Mouse (Mus musculus): Measurements from ENCODE around the gene Oca2. TPM values are rescaled to one million over a fixed set of nuclear protein-coding genes. Genes with fewer than 3 reads are reported as not detected.

The Oca2 gene
- polyA plus RNA-seq, 1 experiment, result not detected

DNA sequence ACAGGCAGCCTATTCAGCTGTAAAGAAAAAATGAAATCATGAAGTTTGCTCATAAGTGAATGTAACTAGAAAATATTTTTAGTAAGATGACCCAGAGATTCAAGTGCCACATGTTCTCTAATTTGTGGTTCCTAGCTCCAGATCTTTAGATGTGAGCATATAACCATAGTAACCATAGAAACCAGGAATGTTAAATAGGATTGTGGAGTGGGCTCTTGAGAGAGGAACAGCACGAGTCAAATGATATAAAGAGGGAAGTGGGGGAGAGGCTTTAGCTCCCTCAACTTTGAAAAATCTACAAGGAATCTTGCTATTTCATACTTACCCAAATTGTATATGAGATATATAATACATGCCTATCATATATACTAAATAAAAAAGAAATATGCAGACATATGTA, 64.8 kb downstream of the Oca2 start:
- Histone ChIP-seq H3ac (ENCODE audit: control insufficient read depth, insufficient read length) (no peak overlapping the region), H3K27me3 (ENCODE audit: control insufficient read depth, insufficient read depth, insufficient read length) (no peaks in the 10 kb centered on the region), H3K4me3 (no peak overlapping the region), H3K4me2 (ENCODE audit: low read depth) (no peak overlapping the region), H3K79me2 (ENCODE audit: control insufficient read depth, insufficient read depth) (no peaks in the 10 kb centered on the region), H3K36me3 (ENCODE audit: control insufficient read depth, insufficient read depth) (no peaks in the 10 kb centered on the region)
- TF ChIP-seq TCF3 (IDR thresholded peaks at IDR 0.05; ENCODE audit: insufficient read length, low read depth) (no peak), MAX (IDR thresholded peaks at IDR 0.05; ENCODE audit: low read depth) (no peak), POLR2A (IDR thresholded peaks at IDR 0.05; ENCODE audit: insufficient read length, low read depth) (no peak), E2F4 (IDR thresholded peaks at IDR 0.05; ENCODE audit: insufficient read depth) (no peak), MYOD1 (IDR thresholded peaks at IDR 0.05; ENCODE audit: control insufficient read depth in 1 of 3, insufficient read length in 2 of 3, low read depth in 2 of 3) (no peak), TCF12 (IDR thresholded peaks at IDR 0.05; ENCODE audit: insufficient read depth, poor library complexity, severe bottlenecking) (no peak), SRF (IDR thresholded peaks at IDR 0.05; ENCODE audit: control insufficient read depth, insufficient read length, low read depth) (no peak), POLR2AphosphoS2 (IDR thresholded peaks at IDR 0.05; ENCODE audit: insufficient read length, low read depth) (no peak), MYOG (IDR thresholded peaks at IDR 0.05; ENCODE audit: control insufficient read depth in 1 of 3, insufficient read depth in 1 of 3, insufficient read length in 2 of 3, low read depth in 2 of 3) (no peak), REST (IDR thresholded peaks at IDR 0.05; ENCODE audit: insufficient read depth, insufficient read length) (no peak), CEBPB (IDR thresholded peaks at IDR 0.05; ENCODE audit: insufficient read depth, poor library complexity, severe bottlenecking) (no peak), USF1 (IDR thresholded peaks at IDR 0.05; ENCODE audit: low read depth) (no peak)

DNA sequence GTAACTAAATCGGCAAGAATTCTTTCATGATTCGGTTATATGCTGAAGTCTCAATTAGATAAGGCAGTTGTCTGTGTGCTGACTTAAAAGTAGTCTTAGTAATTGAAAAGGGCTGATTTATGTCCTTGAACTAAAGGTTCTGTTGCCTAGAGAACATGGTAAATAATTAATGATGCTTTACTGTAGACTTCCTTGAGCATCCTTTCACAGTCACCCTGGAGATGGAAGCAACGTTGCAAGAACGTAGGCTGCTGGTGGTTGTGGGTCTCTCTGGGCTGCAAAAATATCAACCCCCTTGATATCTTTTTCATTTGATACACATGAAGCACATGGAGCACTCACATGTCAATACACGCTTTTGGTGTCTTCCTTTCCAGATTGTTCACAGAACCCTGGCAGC, 74.8 kb downstream of the Oca2 start:
- Histone ChIP-seq H3ac (ENCODE audit: control insufficient read depth, insufficient read length) (no peak overlapping the region), H3K27me3 (ENCODE audit: control insufficient read depth, insufficient read depth, insufficient read length) (no peaks in the 10 kb centered on the region), H3K79me2 (ENCODE audit: control insufficient read depth, insufficient read depth) (no peaks in the 10 kb centered on the region), H3K4me3 (no peak overlapping the region), H3K36me3 (ENCODE audit: control insufficient read depth, insufficient read depth) (no peaks in the 10 kb centered on the region), H3K4me2 (ENCODE audit: low read depth) (no peak overlapping the region)
- TF ChIP-seq POLR2AphosphoS2 (IDR thresholded peaks at IDR 0.05; ENCODE audit: insufficient read length, low read depth), result no peak
- no peak for TF ChIP-seq MAX (IDR thresholded peaks at IDR 0.05; ENCODE audit: low read depth)
- no peak for TF ChIP-seq USF1 (IDR thresholded peaks at IDR 0.05; ENCODE audit: low read depth)
- TF ChIP-seq SRF (IDR thresholded peaks at IDR 0.05; ENCODE audit: control insufficient read depth, insufficient read length, low read depth), result no peak
- no peak for TF ChIP-seq REST (IDR thresholded peaks at IDR 0.05; ENCODE audit: insufficient read depth, insufficient read length)
- no peak for TF ChIP-seq E2F4 (IDR thresholded peaks at IDR 0.05; ENCODE audit: insufficient read depth)
- no peak for TF ChIP-seq TCF12 (IDR thresholded peaks at IDR 0.05; ENCODE audit: insufficient read depth, poor library complexity, severe bottlenecking)

DNA sequence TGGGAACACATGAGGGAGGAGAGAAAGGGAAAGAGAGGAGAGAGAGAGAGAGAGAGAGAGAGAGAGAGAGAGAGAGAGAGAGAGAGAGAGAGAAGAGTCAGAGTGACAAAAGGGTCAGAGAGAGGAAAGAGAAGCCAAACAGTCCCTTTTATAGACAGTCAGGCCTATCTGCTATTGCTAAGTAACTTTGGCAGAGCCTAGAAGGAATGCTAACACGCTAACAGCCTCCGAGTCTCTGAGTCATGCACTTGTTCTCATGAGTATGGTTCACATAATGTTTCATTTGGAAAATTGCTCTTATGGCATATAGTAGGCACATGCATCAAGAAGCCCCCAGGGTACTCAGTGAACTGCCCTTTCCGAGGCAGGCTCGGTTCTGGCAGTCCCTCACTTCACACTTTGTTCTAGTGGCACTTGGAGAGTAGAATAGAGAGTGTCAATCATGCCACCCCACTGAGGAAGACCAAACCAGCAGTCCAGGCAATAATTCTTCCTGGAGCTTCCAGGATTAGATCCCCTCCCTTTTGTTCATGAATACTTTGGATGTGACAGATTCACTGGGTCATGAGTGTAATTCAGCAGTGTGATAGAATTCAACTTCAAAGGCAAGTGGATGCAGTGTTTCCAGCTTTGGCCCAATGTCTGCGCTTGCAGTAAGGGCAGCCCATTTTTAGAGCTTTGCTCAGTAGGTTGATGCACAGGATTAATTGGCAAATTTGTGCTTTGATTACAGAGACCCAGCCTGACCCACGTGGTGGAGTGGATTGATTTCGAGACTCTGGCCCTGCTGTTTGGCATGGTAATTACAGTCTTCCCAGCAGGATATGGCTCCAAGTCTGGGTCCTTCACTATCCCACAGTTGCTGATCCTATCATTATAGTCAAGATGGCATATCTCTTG, 76.3 kb downstream of the Oca2 start:
- Histone ChIP-seq H3K27me3 (ENCODE audit: control insufficient read depth, insufficient read depth, insufficient read length) (no peaks in the 10 kb centered on the region), H3ac (ENCODE audit: control insufficient read depth, insufficient read length) (no peak overlapping the region), H3K79me2 (ENCODE audit: control insufficient read depth, insufficient read depth) (no peaks in the 10 kb centered on the region), H3K4me2 (ENCODE audit: low read depth) (no peak overlapping the region), H3K36me3 (ENCODE audit: control insufficient read depth, insufficient read depth) (no peaks in the 10 kb centered on the region), H3K4me3 (no peak overlapping the region)
- no peak for TF ChIP-seq TCF12 (IDR thresholded peaks at IDR 0.05; ENCODE audit: insufficient read depth, poor library complexity, severe bottlenecking)
- no peak for TF ChIP-seq CEBPB (IDR thresholded peaks at IDR 0.05; ENCODE audit: insufficient read depth, poor library complexity, severe bottlenecking)

DNA sequence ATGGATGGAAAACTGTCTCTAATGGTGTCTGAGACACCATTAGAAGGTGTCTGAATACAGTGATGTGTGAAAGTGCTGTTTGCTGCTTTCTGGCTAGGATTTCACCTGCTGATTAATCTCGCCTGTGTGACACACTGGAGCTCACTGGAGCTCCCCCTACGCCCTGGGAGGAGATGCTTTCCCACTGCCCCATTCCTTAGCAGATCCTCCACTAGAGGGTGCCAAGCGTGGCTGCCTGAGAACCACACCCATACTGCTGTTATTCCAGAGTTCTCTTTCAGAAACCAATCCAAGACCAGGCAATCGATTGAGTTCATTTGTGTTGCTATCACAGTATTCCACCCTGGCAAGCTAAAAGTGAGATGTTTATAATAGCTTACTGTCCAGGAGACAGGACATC, 88.2 kb downstream of the Oca2 start:
- no peak overlapping the region for H3K4me2 ChIP-seq (ENCODE audit: low read depth)
- no peak overlapping the region for H3K4me3 ChIP-seq
- H3K36me3 ChIP-seq (ENCODE audit: control insufficient read depth, insufficient read depth), result no peaks in the 10 kb centered on the region
- no peaks in the 10 kb centered on the region for H3K27me3 ChIP-seq (ENCODE audit: control insufficient read depth, insufficient read depth, insufficient read length)
- no peaks in the 10 kb centered on the region for H3K79me2 ChIP-seq (ENCODE audit: control insufficient read depth, insufficient read depth)
- TF ChIP-seq POLR2A (IDR thresholded peaks at IDR 0.05; ENCODE audit: insufficient read length, low read depth), result no peak
- TF ChIP-seq MYOD1 (IDR thresholded peaks at IDR 0.05; ENCODE audit: control insufficient read depth in 1 of 3, insufficient read length in 2 of 3, low read depth in 2 of 3), result no peak
- no peak overlapping the region for H3ac ChIP-seq (ENCODE audit: control insufficient read depth, insufficient read length)

DNA sequence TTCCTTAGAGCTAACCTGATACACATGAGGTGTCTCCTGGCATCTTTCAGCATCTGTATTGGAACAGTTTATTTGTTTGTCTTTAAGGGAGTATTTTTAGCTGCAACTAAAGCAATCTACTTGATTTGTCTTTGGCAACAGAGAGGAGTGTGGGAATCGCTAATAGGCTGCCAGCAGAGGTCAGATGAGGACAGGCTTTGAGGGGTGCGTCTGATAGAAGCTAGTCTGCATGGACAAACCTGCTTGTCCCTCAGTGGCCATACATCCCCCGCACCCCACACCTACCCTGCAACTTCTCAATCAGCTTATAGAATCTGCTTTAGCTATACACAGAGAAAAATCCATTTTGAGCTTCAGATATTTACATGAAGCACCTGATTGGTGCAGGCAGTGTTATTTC, 109.0 kb downstream of the Oca2 start:
- H3K4me2 ChIP-seq (ENCODE audit: low read depth), result no peak overlapping the region
- no peaks in the 10 kb centered on the region for H3K27me3 ChIP-seq (ENCODE audit: control insufficient read depth, insufficient read depth, insufficient read length)
- no peak for TF ChIP-seq TCF3 (IDR thresholded peaks at IDR 0.05; ENCODE audit: insufficient read length, low read depth)
- TF ChIP-seq SRF (IDR thresholded peaks at IDR 0.05; ENCODE audit: control insufficient read depth, insufficient read length, low read depth), result no peak
- no peak for TF ChIP-seq USF1 (IDR thresholded peaks at IDR 0.05; ENCODE audit: low read depth)
- no peak for TF ChIP-seq REST (IDR thresholded peaks at IDR 0.05; ENCODE audit: insufficient read depth, insufficient read length)
- TF ChIP-seq TCF12 (IDR thresholded peaks at IDR 0.05; ENCODE audit: insufficient read depth, poor library complexity, severe bottlenecking), result no peak
- no peak for TF ChIP-seq E2F4 (IDR thresholded peaks at IDR 0.05; ENCODE audit: insufficient read depth)
- TF ChIP-seq POLR2A (IDR thresholded peaks at IDR 0.05; ENCODE audit: insufficient read length, low read depth), result no peak
- H3K4me3 ChIP-seq, result no peak overlapping the region
- no peak overlapping the region for H3ac ChIP-seq (ENCODE audit: control insufficient read depth, insufficient read length)
- H3K79me2 ChIP-seq (ENCODE audit: control insufficient read depth, insufficient read depth), result no peaks in the 10 kb centered on the region
- H3K36me3 ChIP-seq (ENCODE audit: control insufficient read depth, insufficient read depth), result no peaks in the 10 kb centered on the region

All from myocyte (in vitro differentiated cells).